Mouse (Mus musculus): ENCODE results near the gene Rab13.

Rab13 gene

DNA sequence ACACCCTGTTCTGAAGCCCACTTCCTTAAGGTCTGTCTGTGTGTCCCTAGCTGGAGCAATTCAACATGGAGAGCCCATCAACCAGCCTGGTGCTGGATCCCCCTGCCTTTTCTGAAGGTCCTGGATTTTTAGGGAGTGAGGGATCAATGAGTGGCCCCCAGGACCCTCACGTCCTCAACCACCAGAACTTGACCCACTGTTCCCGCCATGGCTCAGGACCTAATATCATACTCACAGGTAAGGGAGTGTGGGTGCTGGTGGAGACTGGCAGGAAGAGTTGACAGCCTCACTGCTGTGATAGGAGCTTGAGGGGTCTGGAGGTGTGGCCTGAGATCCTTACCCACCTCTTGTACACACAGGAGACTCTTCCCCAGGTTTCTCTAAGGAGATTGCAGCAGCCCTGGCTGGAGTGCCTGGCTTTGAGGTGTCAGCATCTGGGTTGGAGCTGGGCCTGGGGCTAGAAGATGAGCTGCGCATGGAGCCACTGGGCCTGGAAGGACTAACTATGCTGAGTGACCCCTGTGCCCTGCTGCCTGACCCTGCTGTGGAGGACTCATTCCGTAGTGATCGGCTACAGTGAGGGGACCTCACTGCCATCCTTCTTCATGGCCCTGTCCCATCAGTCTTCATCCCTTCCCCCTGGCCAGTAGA is 49.8 kb downstream of the Rab13 start:
- no peak for DNase-seq

DNA sequence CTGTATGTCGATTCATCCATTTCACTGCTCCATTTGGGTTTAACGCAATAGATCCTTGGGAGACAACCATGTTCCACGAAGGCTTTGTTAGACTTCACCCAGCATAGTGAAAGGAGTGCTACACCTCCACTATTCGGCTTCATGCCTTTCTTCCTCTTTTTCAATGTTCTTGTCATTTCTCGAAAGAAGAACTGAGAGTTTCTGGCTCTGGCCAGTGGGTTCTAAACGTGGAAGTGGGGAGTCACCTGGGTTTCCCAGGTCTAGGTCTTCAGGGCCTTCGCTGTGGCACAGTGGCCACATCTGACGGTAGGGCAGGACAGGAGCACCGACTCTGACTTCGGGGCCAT is 51.2 kb downstream of the Rab13 start:
- DNase-seq = no peak

DNA sequence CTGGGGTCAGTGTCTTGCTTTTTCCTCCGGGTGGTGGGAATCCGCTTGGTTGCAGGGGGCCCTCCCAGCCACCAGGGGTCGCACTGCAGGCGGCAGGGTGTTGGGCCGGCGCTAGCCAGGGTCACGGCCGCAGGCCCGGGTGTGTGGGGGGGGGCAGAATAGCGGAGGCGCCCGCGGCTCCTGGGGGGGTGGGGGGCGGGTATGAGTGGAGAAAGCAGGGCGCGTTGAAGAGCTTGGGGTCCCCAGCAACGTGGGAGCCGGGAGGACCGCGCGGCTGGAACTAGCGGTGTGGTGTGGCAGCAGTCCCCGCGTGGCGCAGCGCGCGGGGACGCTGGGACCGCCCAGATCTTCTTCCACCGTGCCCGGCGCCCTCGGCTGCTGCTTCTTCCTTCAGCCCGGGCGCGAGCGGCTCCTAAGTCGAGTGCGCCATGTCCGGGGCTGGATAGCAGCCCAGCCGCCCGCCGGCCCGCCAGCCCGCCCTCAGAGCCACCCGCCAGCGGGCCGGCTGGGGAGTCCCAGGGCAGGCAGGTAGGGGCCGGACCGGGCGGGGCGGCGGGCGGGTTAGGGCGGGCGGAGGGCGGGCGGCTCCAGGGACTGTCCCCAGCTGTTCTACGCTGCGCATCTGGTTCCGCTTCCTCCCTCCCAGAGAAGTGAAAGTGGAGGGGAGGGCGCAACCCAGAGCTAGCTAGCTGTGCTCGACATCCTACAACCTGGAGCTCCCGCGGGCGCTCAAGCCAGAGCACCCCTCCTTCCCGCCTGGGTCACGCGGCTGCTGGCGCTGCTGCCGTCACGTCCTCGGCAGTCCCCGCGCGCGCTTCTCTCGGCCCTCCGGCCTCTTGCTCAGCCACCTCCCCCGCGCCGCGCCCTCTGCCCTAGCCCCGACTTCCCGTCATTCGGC is 51.8 kb downstream of the Rab13 start, which contains the start of gene Dennd4b:
Gene Dennd4b (plus strand): TSS at position 152 of the 898 bp plus-strand sequence.
- DNase-seq = peak; percentile 96

DNA sequence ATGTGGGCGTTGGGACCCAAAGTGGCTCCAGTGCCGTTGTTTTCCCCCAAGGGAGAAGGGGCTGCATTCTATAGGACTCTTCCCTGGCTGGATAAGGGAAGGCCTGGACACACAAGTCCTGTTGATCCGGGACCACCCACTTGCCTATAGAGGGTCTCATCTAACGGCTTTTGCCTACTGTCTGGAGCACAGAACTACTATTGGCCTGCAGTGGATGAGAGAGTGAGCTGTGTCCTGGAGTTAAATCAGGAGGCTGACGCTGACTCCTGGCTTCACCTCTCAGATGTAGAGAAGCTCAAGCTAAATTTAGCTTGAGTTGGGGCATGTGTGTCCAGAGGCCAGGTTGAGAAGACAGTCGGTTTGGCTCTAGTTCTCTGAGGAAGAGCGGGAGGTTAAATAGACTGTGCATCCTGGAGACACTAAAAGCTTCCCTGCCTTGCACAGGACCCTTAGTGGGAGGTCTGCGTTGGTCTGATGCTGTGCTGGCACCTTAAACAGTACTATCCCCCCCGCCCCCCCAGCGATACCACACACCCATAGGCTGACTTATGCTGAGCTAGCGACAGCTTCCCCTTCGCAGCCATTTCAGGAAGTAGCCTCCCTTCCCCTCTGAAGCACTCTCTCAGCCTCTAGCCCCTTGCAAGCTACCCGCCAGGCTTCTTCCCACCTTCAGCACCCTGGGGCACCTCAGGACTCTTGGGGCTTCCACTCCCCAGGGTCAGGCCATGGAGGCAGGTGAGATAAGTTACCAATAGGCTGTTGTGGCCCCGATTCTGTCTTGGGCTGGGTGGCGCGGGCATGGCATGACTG is 52.6 kb downstream of the Rab13 start:
- no peak for DNase-seq

DNA sequence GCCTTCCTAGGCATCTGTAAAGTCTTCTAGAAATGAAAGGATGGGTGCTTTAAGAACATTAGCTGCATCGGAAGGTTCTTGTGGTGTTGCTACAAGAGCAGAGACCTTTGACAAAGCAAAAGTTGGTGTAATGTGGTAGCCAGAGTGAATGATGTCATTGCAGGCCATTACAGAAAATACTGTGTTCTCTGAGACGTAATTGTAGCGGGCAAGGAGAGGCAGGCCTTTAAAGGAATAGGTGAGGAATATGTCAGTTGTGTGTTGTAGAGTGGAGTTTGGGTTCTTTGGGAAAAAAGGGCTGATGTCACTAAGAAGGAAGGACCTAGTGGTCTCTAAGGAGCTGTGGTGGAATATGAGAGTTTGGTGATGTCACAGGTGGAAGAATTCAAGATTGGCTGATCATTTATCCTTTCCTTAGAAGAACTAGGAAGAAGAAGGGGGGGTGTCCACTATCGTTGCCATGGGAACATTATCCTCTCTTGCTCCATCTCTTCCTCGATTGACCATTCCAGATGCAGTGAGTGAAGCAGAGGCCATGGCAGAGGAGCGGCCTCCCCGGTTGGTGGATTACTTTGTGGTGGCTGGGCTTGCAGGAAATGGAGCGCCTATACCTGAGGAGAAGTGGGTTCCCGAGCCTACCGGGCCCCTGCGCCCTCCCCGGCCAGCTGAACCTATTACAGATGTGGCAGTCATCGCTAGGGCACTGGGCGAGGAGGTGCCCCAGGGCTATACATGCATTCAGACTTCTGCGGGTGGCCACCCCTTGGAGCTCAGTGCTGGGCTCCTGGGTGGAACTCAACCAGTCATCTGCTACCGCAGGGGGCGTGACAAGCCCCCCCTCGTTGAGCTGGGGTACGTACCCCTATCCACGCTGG is 53.6 kb downstream of the Rab13 start:
- DNase-seq = no peak

DNA sequence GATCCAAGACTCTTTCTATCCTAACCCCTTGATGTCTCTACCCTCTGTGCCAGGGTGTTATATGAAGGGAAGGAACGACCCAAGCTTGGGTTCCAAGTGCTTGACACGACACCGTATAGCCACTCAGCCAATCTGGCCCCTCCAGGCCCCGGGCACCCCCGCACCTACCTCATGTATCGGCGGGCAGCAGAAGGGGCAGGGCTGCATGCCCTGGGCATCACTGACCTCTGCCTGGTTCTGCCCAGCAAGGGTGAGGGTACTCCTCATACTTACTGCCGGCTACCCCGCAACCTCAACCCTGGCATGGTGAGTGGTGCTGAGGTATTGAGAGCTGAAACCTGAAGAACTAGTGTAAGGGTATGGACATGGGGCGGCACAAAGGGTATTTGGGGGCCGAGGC is 54.7 kb downstream of the Rab13 start:
- DNase-seq = no peak

DNA sequence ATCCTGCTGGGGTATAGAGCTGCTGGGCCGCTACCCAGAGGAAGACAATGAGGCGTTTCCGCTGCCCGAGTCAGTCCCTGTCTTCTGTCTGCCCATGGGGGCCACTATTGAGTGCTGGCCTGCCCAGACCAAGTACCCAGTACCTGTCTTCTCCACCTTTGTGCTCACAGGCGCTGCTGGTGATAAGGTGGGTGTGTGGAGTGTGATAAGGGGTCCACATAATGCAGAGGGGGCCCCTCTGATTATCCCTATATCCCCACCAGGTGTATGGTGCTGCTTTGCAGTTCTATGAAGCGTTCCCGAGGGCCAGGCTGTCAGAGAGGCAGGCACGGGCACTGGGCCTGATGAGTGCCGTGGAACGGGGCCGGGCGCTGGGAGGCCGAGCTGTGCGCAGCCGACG is 55.5 kb downstream of the Rab13 start:
- DNase-seq = no peak

DNA sequence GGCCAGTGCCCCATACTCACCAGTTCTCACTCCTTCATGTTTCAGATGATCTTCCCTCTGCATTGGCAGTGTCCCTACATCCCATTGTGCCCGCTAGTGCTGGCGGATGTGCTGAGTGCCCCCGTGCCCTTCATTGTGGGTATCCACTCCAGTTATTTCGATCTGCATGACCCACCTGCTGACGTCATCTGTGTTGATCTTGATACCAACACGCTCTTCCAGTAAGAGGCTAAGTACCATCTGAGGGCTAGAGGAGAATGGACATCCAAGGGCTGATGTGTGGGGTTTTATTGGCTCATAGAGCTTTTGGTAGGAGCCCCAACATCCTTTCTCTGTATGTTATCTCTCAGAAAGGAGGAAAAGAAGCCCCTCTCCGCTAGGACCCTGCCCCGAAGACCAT is 57.3 kb downstream of the Rab13 start:
- DNase-seq = no peak

DNA sequence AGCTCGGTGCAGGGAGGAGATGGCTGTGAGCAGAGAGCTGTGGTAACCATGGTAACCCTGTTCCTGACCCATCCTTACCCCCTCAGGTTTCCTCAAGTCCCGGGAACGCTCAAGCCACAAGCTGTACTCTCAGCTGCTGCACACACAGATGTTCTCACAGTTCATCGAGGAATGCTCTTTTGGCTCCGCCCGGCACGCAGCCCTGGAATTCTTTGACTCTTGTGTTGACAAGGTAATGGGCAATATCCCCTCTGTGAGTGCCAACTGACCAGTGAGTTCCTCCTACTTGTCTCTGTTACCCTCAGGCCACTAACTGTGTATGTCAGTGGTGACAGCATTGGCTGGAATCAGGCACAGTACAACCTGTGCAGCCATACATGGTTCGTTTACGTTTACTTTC is 58.7 kb downstream of the Rab13 start:
- DNase-seq = no peak

DNA sequence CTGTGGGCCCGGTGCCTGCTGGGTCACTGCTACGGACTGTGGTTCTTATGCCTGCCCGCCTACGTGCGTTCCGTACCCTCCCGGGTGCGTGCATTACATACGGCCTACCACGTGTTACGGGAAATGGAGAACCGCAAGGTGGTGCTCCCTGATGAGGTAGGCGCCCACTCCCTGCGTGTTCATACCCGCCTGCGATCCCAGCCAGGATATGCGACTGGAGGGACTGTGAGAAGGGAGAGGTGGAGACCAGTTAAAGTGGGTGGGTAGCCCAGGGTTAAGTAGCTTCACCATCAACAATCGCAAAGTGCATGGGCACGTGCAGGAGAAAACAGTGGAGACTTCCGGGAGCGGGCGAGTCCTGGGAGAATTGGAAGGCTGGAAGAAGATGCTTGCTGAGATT is 60.4 kb downstream of the Rab13 start:
- no peak for DNase-seq

DNA sequence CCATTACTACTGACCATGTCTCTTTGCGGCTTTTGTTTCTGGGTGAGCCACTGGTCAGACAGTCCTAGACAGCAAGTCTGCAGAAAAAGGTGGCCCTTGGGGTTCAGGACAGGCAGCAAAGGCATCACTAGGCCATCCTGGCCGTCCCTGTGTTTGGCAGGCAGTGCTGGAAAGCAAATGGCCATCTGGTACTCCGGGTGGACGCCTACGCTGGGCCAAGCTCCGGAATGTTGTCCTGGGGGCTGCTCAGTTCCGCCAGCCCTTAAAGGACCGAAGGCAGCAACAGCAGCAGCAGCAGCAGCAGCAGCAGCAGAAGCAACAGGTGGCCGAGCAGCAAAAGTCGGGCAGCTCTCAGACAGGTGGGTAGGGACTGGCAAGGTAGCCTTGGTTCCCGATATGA is 61.8 kb downstream of the Rab13 start:
- no peak for DNase-seq
